Mouse (Mus musculus) inflammation-experienced regulatory T-cells, adult 6 months (primary cell): ENCODE data around the gene Olfr569. TPM values are rescaled to one million over a fixed set of nuclear protein-coding genes. Genes with fewer than 3 reads are reported as not detected.

ENCODE experiments used
- ATAC-seq: one replicate; pipeline ENCODE4 v1.8.0; 2017
- polyA plus RNA-seq, 3 experiments: library from polyadenylated mRNA; unstranded; fragments of 100-300 nt; shearing (Covaris generic); gene quantifications; one replicate each; pipeline ENCODE4 v1.2.1; 2017

The Olfr569 gene
- polyA plus RNA-seq: not detected

- ATAC-seq: no peak
These were observed at the start of gene Olfr569 for GRCm38 (mm10) chr7:102890782-102891181. Gene Olfr569 (minus strand): TSS chr7:102890882.

- no peak for ATAC-seq
These were observed 36.4 kb upstream of the Olfr569 start for GRCm38 (mm10) chr7:102927105-102927504.

- no peak for ATAC-seq
These were observed 33.4 kb upstream of the Olfr569 start, which contains the start of gene Olfr572 for GRCm38 (mm10) chr7:102924109-102924508. Gene Olfr572 (plus strand): TSS chr7:102924409.

- ATAC-seq: no peak
These were observed 28.9 kb upstream of the Olfr569 start for GRCm38 (mm10) chr7:102919632-102920031.

GRCm38 (mm10) chr7:102917032-102917875 lies 26.6 kb upstream of the Olfr569 start, which contains the start of gene Olfr571:
Gene Olfr571 (minus strand): TSS chr7:102917536.
- ATAC-seq: no peak

GRCm38 (mm10) chr7:102916405-102916804 lies 25.7 kb upstream of the Olfr569 start:
- no peak for ATAC-seq

GRCm38 (mm10) chr7:102915261-102915660 lies 24.6 kb upstream of the Olfr569 start:
- ATAC-seq: no peak

- no peak for ATAC-seq
These were observed 13.9 kb downstream of the Olfr569 start, which contains the start of gene Olfr568 for GRCm38 (mm10) chr7:102876822-102877221. Gene Olfr568 (plus strand): TSS chr7:102877122.

GRCm38 (mm10) chr7:102858665-102859064 lies 32.0 kb downstream of the Olfr569 start, which contains the start of gene Olfr566:
Gene Olfr566 (minus strand): TSS chr7:102858765.
- no peak for ATAC-seq

GRCm38 (mm10) chr7:102855807-102856206 lies 34.9 kb downstream of the Olfr569 start:
- ATAC-seq: no peak

Other genes starting within 250 kb of the Olfr569 start
- not detected for gene Olfr555, start 232.1 kb downstream of the Olfr569 start, polyA plus RNA-seq
- gene Olfr556, start 226.0 kb downstream of the Olfr569 start, polyA plus RNA-seq: under 1 TPM in 1 of 3 experiments, not detected in 2; 0.15 TPM
- 10 to 100 TPM in 2 of 3 experiments, 1 to 10 TPM in 1; 7.5 to 16.1 (median 15.7) TPM for gene Trim68, start 203.6 kb downstream of the Olfr569 start, polyA plus RNA-seq
- not detected for gene Olfr557, start 195.0 kb downstream of the Olfr569 start, polyA plus RNA-seq
- not detected for gene Olfr558, start 188.7 kb downstream of the Olfr569 start, polyA plus RNA-seq
- not detected for gene Olfr33, start 171.8 kb downstream of the Olfr569 start, polyA plus RNA-seq
- gene Olfr559, start 163.4 kb downstream of the Olfr569 start, polyA plus RNA-seq: not detected
- gene Olfr560, start 131.5 kb downstream of the Olfr569 start, polyA plus RNA-seq: not detected
- gene Olfr78, start 131.4 kb downstream of the Olfr569 start, polyA plus RNA-seq: not detected
- gene Olfr561, start 119.7 kb downstream of the Olfr569 start, polyA plus RNA-seq: not detected
- gene Olfr564, start 87.4 kb downstream of the Olfr569 start, polyA plus RNA-seq: not detected
- gene Olfr566, start 32.1 kb downstream of the Olfr569 start, polyA plus RNA-seq: not detected
- not detected for gene Olfr568, start 13.8 kb downstream of the Olfr569 start, polyA plus RNA-seq
- gene Olfr570, start 3.7 kb upstream of the Olfr569 start, polyA plus RNA-seq: not detected
- not detected for gene Olfr571, start 26.7 kb upstream of the Olfr569 start, polyA plus RNA-seq
- gene Olfr572, start 33.5 kb upstream of the Olfr569 start, polyA plus RNA-seq: not detected
- not detected for gene Olfr573-ps1, start 51.7 kb upstream of the Olfr569 start, polyA plus RNA-seq
- gene Olfr574, start 57.6 kb upstream of the Olfr569 start, polyA plus RNA-seq: not detected
- not detected for gene Olfr575, start 67.9 kb upstream of the Olfr569 start, polyA plus RNA-seq
- not detected for gene Olfr576, start 71.8 kb upstream of the Olfr569 start, polyA plus RNA-seq
- gene Olfr577, start 85.1 kb upstream of the Olfr569 start, polyA plus RNA-seq: not detected
- not detected for gene Olfr578, start 98.4 kb upstream of the Olfr569 start, polyA plus RNA-seq
- not detected for gene Olfr582, start 147.1 kb upstream of the Olfr569 start, polyA plus RNA-seq
- gene Olfr583, start 160.4 kb upstream of the Olfr569 start, polyA plus RNA-seq: not detected
- gene Olfr584, start 191.0 kb upstream of the Olfr569 start, polyA plus RNA-seq: not detected
- not detected for gene Olfr585, start 206.8 kb upstream of the Olfr569 start, polyA plus RNA-seq
- not detected for gene Olfr586, start 234.8 kb upstream of the Olfr569 start, polyA plus RNA-seq
- under 1 TPM in 1 of 3 experiments, not detected in 2; 0.16 TPM for gene Olfr588-ps1, start 250.0 kb upstream of the Olfr569 start, polyA plus RNA-seq